Mouse (Mus musculus): ENCODE measurements around the gene Gm28043.
"Not testable (repeated sequence)": the region's sequence is repeated elsewhere in the genome, so short reads cannot be mapped to it uniquely, and the experiment has no call there.

Gene Gm28043

GRCm38 (mm10) chr17:29614115-29615023 is at the start of gene Gm28043, which contains the start of gene Rnf8:
Gene Gm28043 (plus strand): TSS chr17:29614876.
Gene Rnf8 (plus strand): TSS chr17:29614790.
- in situ Hi-C loops (cut with MboI, MseI) = no loop called here

- in situ Hi-C loops (cut with MboI, MseI) = no loop called here
Measured at GRCm38 (mm10) chr17:29565521-29565920, 49.2 kb upstream of the Gm28043 start.

- in situ Hi-C loops (cut with MboI, MseI) = no loop called here
Measured at GRCm38 (mm10) chr17:29568435-29568834, 46.2 kb upstream of the Gm28043 start.

- in situ Hi-C loops (cut with MboI, MseI) = loop anchor here in 1 of 2 experiments (5.0 kb wide), 1 partner anchor 67 kb away; no protein-coding TSS in a partner anchor
Measured at GRCm38 (mm10) chr17:29569831-29570230, 44.8 kb upstream of the Gm28043 start.

GRCm38 (mm10) chr17:29579579-29580126 is 35.0 kb upstream of the Gm28043 start:
- in situ Hi-C loops (cut with MboI, MseI) = no loop called here

- in situ Hi-C loops (cut with MboI, MseI) = no loop called here
Measured at GRCm38 (mm10) chr17:29583569-29583968, 31.1 kb upstream of the Gm28043 start.

GRCm38 (mm10) chr17:29584306-29584705 is 30.4 kb upstream of the Gm28043 start:
- in situ Hi-C loops (cut with MboI, MseI) = no loop called here

GRCm38 (mm10) chr17:29584737-29585136 is 29.9 kb upstream of the Gm28043 start:
- in situ Hi-C loops (cut with MboI, MseI) = no loop called here

GRCm38 (mm10) chr17:29585446-29585845 is 29.2 kb upstream of the Gm28043 start:
- in situ Hi-C loops (cut with MboI, MseI) = no loop called here

GRCm38 (mm10) chr17:29586921-29587320 is 27.8 kb upstream of the Gm28043 start:
- in situ Hi-C loops (cut with MboI, MseI) = no loop called here

GRCm38 (mm10) chr17:29589221-29589898 is 25.3 kb upstream of the Gm28043 start:
- in situ Hi-C loops (cut with MboI, MseI) = no loop called here

- in situ Hi-C loops (cut with MboI, MseI) = no loop called here
Measured at GRCm38 (mm10) chr17:29595891-29596770, 18.5 kb upstream of the Gm28043 start.

GRCm38 (mm10) chr17:29596771-29597132 is 17.9 kb upstream of the Gm28043 start:
- in situ Hi-C loops (cut with MboI, MseI) = no loop called here

GRCm38 (mm10) chr17:29599051-29599450 is 15.6 kb upstream of the Gm28043 start:
- in situ Hi-C loops (cut with MboI, MseI) = no loop called here

GRCm38 (mm10) chr17:29599537-29599936 is 15.1 kb upstream of the Gm28043 start:
- in situ Hi-C loops (cut with MboI, MseI) = no loop called here

- in situ Hi-C loops (cut with MboI, MseI) = no loop called here
Measured at GRCm38 (mm10) chr17:29601391-29601790, 13.3 kb upstream of the Gm28043 start.

GRCm38 (mm10) chr17:29603283-29603682 is 11.4 kb upstream of the Gm28043 start:
- in situ Hi-C loops (cut with MboI, MseI) = no loop called here

- in situ Hi-C loops (cut with MboI, MseI) = not testable (repeated sequence)
Measured at GRCm38 (mm10) chr17:29613453-29613852, 1.2 kb upstream of the Gm28043 start.

GRCm38 (mm10) chr17:29615024-29615551 is 412 bp downstream of the Gm28043 start:
- in situ Hi-C loops (cut with MboI, MseI) = no loop called here

- in situ Hi-C loops (cut with MboI, MseI) = no loop called here
Measured at GRCm38 (mm10) chr17:29615616-29616015, 940 bp downstream of the Gm28043 start.

- in situ Hi-C loops (cut with MboI, MseI) = no loop called here
Measured at GRCm38 (mm10) chr17:29619231-29619630, 4.6 kb downstream of the Gm28043 start.
